Mouse (Mus musculus) hindbrain, embryonic 14.5 days (tissue): ENCODE results near the gene Fam69a. TPM values are rescaled to one million over a fixed set of nuclear protein-coding genes. Genes with fewer than 3 reads are reported as not detected.

Experiments
- ATAC-seq: fragments of 200-750 bp; cut with Nextera tagmentation; 2 replicates; pipeline ENCODE4 v1.8.0; 2017; ENCODE audit warnings: moderate number of reproducible peaks, mild to moderate bottlenecking, moderate TSS enrichment, moderate library complexity; ENCODE audit not compliant: low FRiP score
- DNase-seq: peaks from one replicate; pipeline ENCODE4 v3.0.0-alpha.2; 2015; ENCODE audit warnings: low spot score
- H3K27ac ChIP-seq: fragments of 300-500 bp; sonication (generic); 2 replicates; pipeline ENCODE4 v1.5.1; 2014; ENCODE audit warnings: mild to moderate bottlenecking, moderate library complexity
- H3K27me3 ChIP-seq: fragments of 300-500 bp; sonication (generic); 2 replicates; pipeline ENCODE4 v1.6.1; 2014; ENCODE audit warnings: mild to moderate bottlenecking, low read length, mixed read lengths; ENCODE audit not compliant: control insufficient read depth, insufficient read depth
- H3K36me3 ChIP-seq: fragments of 300-500 bp; sonication (generic); replicated peaks from 2 replicates; pipeline ENCODE4 v1.6.1; 2014; ENCODE audit not compliant: control insufficient read depth, insufficient read depth
- H3K4me1 ChIP-seq: fragments of 300-500 bp; sonication (generic); replicated peaks from 2 replicates; pipeline ENCODE4 v1.6.1; 2014; ENCODE audit warnings: antibody characterized with exemption, low read length, mixed read lengths; ENCODE audit not compliant: control insufficient read depth, insufficient read depth
- H3K4me2 ChIP-seq: fragments of 300-500 bp; sonication (generic); replicated peaks from 2 replicates; pipeline ENCODE4 v1.6.1; 2014; ENCODE audit warnings: mild to moderate bottlenecking, moderate library complexity
- H3K4me3 ChIP-seq: fragments of 300-500 bp; sonication (generic); replicated peaks from 2 replicates; pipeline ENCODE4 v1.5.1; 2014; ENCODE audit warnings: mild to moderate bottlenecking, low read length
- H3K9ac ChIP-seq: fragments of 300-500 bp; sonication (generic); 2 replicates; pipeline ENCODE4 v1.6.1; 2014
- H3K9me3 ChIP-seq: fragments of 300-500 bp; sonication (generic); 2 replicates; pipeline ENCODE4 v1.6.1; 2016; ENCODE audit warnings: low read length; ENCODE audit not compliant: control insufficient read depth
- WGBS: fragments of 180-500 bp; shearing (Covaris S2); extraction: QIAGEN DNeasy Blood & Tissue Kit; methylation state at CpG from one replicate; pipeline ENCODE4 v1.1.7; 2014; 5-methylcytosine and 5-hydroxymethylcytosine counted together
- polyA plus RNA-seq: library from polyadenylated mRNA; unstranded; fragments of >200 nt; fragmentation: Nextera tagmentation; extraction: Ambion mirVana; gene quantifications from 2 replicates; pipeline ENCODE4 v1.2.1, GENCODE M21; 2014

Gene Fam69a
- polyA plus RNA-seq, 1 experiment from 2014 or later = 68.0 TPM

DNA sequence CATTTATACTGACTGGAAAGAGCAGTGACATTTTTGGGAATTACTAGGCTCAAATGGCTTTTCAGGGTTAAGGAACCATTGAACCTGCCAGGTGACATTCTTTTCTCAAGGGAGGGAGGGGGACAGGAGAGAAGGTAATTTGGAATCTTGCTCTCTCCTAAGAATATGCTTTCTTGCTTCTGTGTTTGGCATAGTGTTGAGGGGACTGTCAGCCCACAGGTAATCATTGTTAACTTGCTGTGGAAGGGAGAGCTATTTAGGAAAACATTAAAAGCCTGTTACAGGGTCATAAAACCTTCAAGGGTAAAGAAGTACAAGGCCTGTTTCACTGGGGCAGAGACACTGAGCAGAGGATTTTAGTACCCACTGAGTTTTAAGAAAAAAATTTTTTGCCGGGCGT lies 30.3 kb upstream of the Fam69a start:
- Histone ChIP-seq H3K4me3 (no peak overlapping the region), H3K36me3 (no peaks in the 10 kb centered on the region), H3K4me2 (no peak overlapping the region), H3K27me3 (no peaks in the 10 kb centered on the region), H3K9me3 (no peaks in the 10 kb centered on the region), H3K27ac (no peak overlapping the region), H3K4me1 (no peaks in the 10 kb centered on the region), H3K9ac (no peak overlapping the region)
- 100% methylated on average over 2 of the region's 2 CpGs for WGBS
- no peak for DNase-seq
- no peak for ATAC-seq

DNA sequence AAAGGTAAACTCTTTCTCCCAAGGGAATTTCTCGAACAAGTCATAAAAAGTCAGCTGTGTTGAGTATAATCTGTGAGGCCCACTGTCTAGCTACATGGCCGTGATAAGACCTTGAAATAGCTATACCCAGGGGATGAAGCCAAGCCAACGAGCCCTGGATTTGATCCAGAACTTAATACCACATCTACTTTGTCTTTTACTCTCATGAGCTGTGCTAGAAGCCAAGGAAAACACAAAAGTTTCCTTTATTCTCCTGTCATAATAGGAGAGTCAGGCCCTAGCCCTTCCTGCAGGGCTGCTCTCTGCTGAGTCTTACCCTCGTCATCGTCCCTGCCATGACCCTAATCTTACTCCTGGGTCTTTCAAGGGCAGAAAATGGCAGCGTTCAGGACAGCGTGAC lies 28.5 kb upstream of the Fam69a start:
- H3K4me3 ChIP-seq = no peak overlapping the region
- no peaks in the 10 kb centered on the region for H3K9me3 ChIP-seq
- WGBS = 72% methylated on average over 7 of the region's 7 CpGs
- ATAC-seq (no peak), DNase-seq (no peak)
- H3K4me1 ChIP-seq = no peaks in the 10 kb centered on the region
- no peaks in the 10 kb centered on the region for H3K27me3 ChIP-seq
- H3K27ac ChIP-seq = no peak overlapping the region
- no peak overlapping the region for H3K9ac ChIP-seq
- no peak overlapping the region for H3K4me2 ChIP-seq
- H3K36me3 ChIP-seq = no peaks in the 10 kb centered on the region

GRCm38 (mm10) chr5:108014173-108014572 lies 27.3 kb upstream of the Fam69a start:
- Histone ChIP-seq H3K4me1 (no peaks in the 10 kb centered on the region), H3K4me3 (no peak overlapping the region), H3K27ac (no peak overlapping the region), H3K4me2 (no peak overlapping the region), H3K9me3 (no peaks in the 10 kb centered on the region), H3K36me3 (no peaks in the 10 kb centered on the region), H3K9ac (no peak overlapping the region), H3K27me3 (no peaks in the 10 kb centered on the region)
- no peak for ATAC-seq
- DNase-seq = no peak
- WGBS = 3% methylated on average over 1 of the region's 1 CpGs

GRCm38 (mm10) chr5:108009721-108010120 lies 22.8 kb upstream of the Fam69a start:
- Histone ChIP-seq H3K27ac (no peak overlapping the region), H3K9ac (no peak overlapping the region), H3K27me3 (no peaks in the 10 kb centered on the region), H3K9me3 (no peaks in the 10 kb centered on the region), H3K4me1 (no peaks in the 10 kb centered on the region), H3K4me2 (no peak overlapping the region), H3K4me3 (no peak overlapping the region), H3K36me3 (no peaks in the 10 kb centered on the region)
- ATAC-seq (no peak), DNase-seq (no peak)
- 39% methylated on average over 2 of the region's 2 CpGs for WGBS

DNA sequence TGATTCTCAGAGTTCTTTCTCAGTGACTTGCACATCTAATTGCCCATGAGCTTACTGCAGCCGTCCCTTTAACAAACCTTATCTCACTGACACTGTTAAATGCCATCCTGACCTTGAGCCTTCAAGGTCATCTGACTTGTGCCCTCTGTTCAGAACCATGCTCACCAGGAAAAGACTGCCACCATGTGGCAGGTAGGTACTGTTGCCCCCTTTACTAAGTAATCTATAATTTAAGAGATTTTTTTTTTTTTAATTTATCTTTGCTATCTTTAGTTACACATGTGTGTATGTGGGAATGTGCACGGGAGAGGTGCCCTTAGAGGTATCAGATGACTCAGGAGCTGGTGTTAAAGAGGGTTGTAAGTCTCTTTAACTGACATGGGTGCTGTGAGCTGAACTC lies 18.2 kb upstream of the Fam69a start:
- Histone ChIP-seq H3K4me3 (no peak overlapping the region), H3K9ac (no peak overlapping the region), H3K27ac (no peak overlapping the region), H3K4me2 (no peak overlapping the region), H3K4me1 (no peaks in the 10 kb centered on the region), H3K36me3 (no peaks in the 10 kb centered on the region), H3K9me3 (no peaks in the 10 kb centered on the region), H3K27me3 (no peaks in the 10 kb centered on the region)
- ATAC-seq (no peak), DNase-seq (no peak)
- 71% methylated on average over 2 of the region's 2 CpGs for WGBS

- H3K27me3 ChIP-seq = no peaks in the 10 kb centered on the region
- H3K9ac ChIP-seq = no peak overlapping the region
- H3K4me3 ChIP-seq = no peak overlapping the region
- no peaks in the 10 kb centered on the region for H3K9me3 ChIP-seq
- H3K36me3 ChIP-seq = no peaks in the 10 kb centered on the region
- DNase-seq = no peak
- no peaks in the 10 kb centered on the region for H3K4me1 ChIP-seq
- WGBS = 65% methylated on average over 5 of the region's 5 CpGs
- H3K4me2 ChIP-seq = no peak overlapping the region
- ATAC-seq = no peak; the same call in 1 of the 2 replicates
- H3K27ac ChIP-seq = no peak overlapping the region
These were observed 15.8 kb upstream of the Fam69a start for GRCm38 (mm10) chr5:108002734-108003133.

GRCm38 (mm10) chr5:108000776-108001548 lies 14.1 kb upstream of the Fam69a start:
- WGBS = 22% methylated on average over 20 of the region's 20 CpGs
- no peaks in the 10 kb centered on the region for H3K36me3 ChIP-seq
- peak; percentile 61 for DNase-seq

GRCm38 (mm10) chr5:107997717-107998116 lies 10.8 kb upstream of the Fam69a start:
- no peak for DNase-seq
- H3K36me3 ChIP-seq = no peaks in the 10 kb centered on the region
- no peak overlapping the region for H3K4me2 ChIP-seq
- H3K27ac ChIP-seq = no peak overlapping the region
- 68% methylated on average over 7 of the region's 7 CpGs for WGBS
- H3K9ac ChIP-seq = no peak overlapping the region
- no peaks in the 10 kb centered on the region for H3K4me1 ChIP-seq
- H3K4me3 ChIP-seq = no peak overlapping the region
- H3K27me3 ChIP-seq = no peaks in the 10 kb centered on the region
- H3K9me3 ChIP-seq = no peaks in the 10 kb centered on the region
- ATAC-seq = no peak

More at GRCm38 (mm10) chr5:108000776-108001548, 14.1 kb upstream of the Fam69a start:
- Histone ChIP-seq H3K4me1 (no peaks in the 10 kb centered on the region), H3K9me3 (no peaks in the 10 kb centered on the region), H3K27me3 (no peaks in the 10 kb centered on the region), H3K4me2 (peak overlapping the region; percentile 45), H3K27ac (peak overlapping the region; percentile 73), H3K9ac (peak overlapping the region; percentile 71), H3K4me3 (peak overlapping the region; percentile 57)
- ATAC-seq = peak; percentile 86

GRCm38 (mm10) chr5:107995936-107996335 lies 9.1 kb upstream of the Fam69a start:
- Histone ChIP-seq H3K36me3 (no peaks in the 10 kb centered on the region), H3K9me3 (no peaks in the 10 kb centered on the region), H3K4me3 (no peak overlapping the region), H3K4me2 (no peak overlapping the region), H3K27me3 (no peaks in the 10 kb centered on the region), H3K4me1 (no peaks in the 10 kb centered on the region), H3K9ac (no peak overlapping the region), H3K27ac (no peak overlapping the region)
- DNase-seq (no peak), ATAC-seq (no peak)
- WGBS = 90% methylated on average over 2 of the region's 2 CpGs
